Mouse (Mus musculus): ENCODE results near the gene Nudt16.
"Not testable (repeated sequence)": the region's sequence is repeated elsewhere in the genome, so short reads cannot be mapped to it uniquely, and the experiment has no call there.

Gene Nudt16

DNA sequence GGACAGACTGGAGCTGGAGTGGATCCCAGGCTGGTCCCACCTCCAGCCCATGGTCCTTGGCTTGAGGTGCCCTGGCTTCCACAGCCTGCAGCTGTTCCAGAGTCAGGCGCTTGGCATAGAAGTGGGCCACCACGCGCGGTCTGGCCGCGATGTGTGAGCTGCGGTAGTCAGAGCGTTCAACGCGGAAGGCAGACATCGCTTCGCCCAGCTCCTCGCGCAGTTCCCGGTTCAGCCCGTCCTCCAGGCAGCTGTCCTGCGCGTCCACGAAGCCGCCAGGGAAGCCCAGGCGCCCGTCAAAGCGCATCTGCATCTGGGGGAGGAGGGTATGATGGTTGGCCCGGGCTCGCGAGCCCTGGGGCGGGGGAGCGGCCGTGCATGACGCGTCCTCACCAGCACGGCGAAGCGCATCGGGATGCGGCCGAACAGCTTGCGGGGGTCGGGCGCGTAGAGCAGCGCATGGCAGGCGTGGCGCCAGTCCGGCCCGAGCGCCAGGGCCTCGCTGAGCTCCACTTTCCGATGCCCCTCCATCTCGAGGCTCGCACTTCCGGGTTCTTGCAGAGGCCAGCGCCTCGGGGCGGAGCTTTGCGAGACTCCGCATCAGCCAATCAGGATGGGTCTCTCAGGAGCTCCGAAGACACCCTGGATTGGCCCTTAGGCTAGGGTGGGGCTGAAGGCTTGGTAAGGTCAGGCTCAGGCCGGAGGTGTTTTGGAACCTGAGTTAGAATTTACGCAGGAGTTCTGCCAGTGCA, at the start of gene Nudt16:
TSS of gene Nudt16 (minus strand) at position 572 of the 749 bp plus-strand sequence.
- DNase-seq (ENCODE audit: low spot score) = peak; percentile 90

DNA sequence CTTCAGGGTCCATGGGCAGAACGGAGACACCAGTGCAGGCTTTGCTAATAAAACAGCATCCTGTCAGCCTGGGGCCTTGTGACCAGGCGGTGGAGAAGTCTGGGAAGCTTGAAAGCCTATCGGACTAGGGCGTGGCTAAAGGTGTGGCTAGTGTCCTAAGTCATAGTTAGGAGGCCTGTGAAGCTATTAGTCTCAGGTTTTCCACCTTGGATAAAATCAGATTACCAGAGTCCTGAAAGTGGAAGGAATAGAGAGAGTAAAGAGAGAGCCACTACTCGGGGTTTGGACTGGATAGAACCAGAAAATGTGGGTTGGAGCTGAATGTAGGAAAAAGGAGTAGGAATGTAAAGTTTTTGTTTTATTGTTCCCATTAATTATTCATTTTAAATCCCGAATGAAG, 13.4 kb upstream of the Nudt16 start, which contains the start of gene 1700080E11Rik:
TSS of gene 1700080E11Rik (minus strand) at position 101 of the 400 bp plus-strand sequence.
- DNase-seq (ENCODE audit: low spot score) = no peak

DNA sequence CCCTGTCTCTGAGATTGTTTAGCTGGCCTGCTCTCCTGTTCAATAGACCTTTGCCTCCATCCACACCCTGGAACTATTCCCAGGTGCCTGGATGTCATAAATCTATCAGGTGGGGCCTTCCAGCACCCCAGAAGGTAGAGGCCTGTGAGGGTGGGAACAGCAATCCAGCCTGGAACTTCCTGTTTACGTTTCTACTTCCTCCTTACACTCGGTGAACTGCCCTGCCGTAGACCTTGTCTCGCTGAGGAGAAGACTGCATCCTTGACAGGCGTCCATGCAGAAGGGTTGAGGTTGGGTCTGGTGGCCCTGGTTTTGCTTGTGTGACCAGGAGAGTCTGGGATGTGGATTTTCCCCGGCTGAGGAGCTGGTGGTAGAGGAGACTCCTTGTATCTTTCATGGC, 7.6 kb upstream of the Nudt16 start:
- DNase-seq (ENCODE audit: low spot score) = no peak

DNA sequence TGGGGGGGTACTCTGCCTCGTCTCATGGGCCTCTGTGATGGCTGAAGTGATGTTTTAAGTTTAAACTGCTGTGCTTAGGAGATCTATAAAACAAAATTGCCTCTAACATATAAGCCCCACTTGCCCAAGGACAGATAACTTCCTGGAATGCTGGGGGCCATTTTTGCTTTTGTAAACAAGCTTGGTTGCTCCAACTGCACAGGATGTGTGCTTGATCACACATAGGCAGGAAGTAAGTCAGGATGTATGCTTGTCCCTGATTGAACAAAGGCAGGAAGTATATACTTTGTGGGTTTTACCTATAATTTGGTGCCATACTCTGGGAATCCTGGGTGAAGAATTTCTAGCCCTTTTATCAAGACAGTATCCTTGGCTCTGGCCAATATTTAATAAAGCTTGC, 4.8 kb upstream of the Nudt16 start:
- no peak for DNase-seq (ENCODE audit: low spot score)

GRCm38 (mm10) chr9:105134536-105134935, 2.9 kb upstream of the Nudt16 start:
- no peak for DNase-seq (ENCODE audit: low spot score)

- no peak for DNase-seq (ENCODE audit: low spot score)
Observed at GRCm38 (mm10) chr9:105132002-105132367, 361 bp upstream of the Nudt16 start.

DNA sequence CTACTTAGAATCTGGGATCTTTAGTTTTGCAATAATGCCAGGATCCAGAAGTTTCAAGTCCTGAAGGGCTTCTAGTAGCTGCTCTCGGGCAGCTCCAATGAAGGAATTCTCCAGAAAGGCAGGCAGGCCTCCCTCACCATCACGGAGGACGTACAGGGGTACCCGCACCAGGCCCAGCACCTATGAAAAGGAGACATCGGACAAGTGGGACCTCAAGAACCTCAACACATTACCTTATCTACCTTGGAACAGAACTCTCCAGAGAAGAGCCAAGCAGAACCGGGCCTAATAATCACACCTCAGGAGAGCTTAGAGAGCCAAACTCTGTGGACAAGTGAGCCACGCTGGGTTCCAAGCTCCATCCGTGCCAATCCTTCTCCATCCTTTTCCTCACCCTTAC, 1.3 kb downstream of the Nudt16 start:
- DNase-seq (ENCODE audit: low spot score) = no peak

DNA sequence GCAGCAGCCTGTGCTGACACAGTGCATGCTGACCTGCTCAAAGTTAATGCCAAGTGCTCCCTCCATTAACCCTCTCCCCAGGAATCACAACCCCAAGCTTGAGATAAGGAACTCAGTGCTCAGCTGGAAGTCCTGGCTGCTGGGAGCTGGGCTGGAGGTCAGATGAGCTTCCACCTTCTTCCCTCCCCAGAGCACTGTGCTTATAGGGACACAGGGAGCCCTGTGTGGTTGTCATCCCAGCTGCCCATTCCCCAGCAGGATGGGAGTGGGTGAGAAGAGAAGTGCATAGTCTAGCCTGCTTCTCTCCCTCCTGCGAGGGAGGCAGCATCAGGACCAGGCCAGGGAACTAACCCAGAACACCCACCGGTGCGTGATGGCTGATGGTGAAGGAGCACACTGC, 6.4 kb downstream of the Nudt16 start:
- DNase-seq (ENCODE audit: low spot score) = not testable (repeated sequence)

DNA sequence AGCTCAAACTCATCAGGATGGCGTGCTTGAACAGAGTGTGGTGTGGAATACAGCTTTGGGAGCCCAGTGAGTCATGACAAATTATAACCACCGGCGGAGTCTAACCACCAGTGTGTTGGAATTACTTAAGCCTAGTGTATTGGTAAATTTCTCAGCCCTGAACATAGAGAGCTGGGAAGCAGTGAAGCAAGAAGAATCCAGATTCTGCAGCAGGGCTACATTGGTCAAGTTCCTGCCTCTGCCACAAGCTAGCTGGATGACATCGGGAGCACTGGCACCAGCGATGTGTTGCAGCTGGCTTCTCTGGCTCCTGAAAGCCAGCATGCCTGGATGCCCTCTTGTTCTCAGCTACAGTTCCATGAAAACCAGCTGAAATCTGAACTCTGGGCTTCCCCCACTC, 27.7 kb downstream of the Nudt16 start:
- DNase-seq (ENCODE audit: low spot score) = no peak

DNA sequence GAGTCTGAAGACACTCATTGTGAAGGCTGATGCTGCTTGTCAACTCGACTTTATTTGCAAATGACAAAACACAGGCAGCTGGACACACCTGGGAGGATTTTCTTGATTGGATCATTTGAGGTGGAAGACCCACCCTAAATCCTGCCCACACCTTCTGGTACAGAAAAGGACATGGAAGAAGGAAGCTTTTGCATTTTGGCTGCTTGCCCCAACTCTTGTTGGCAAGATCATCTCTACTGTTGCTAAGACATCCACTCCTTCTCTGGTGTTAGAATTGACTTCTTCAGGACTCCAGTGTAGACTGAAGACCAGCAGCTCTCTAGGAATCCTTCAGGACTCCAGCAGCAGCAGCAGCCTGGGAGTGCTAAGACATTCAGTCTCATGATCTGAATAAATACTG, 29.7 kb downstream of the Nudt16 start:
- no peak for DNase-seq (ENCODE audit: low spot score)

GRCm38 (mm10) chr9:105100807-105101570, 30.6 kb downstream of the Nudt16 start:
- no peak for DNase-seq (ENCODE audit: low spot score)

DNA sequence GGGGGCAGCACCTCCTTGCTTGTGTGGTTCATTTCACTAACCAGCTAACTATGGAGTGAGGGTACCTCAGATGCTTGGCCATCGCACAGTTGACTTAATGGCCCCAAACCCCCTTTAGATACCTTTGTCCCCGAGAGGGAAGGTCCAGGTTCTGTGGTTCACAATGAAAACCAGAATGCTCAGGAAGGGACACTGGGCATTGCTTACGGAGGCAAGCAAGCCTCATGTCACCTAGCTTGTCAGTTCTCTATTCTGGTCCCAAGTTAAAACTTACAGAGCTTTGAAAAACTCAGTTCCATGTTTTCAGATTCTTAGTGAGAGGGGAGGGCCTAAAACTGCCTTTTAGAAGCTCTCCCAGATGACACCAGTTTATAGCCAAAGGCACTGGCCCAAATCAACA, 51.4 kb downstream of the Nudt16 start:
- DNase-seq (ENCODE audit: low spot score) = no peak

All from retina, embryonic 14.5 days (tissue).